Mouse (Mus musculus): ENCODE measurements around the gene Abcb8.

DNA sequence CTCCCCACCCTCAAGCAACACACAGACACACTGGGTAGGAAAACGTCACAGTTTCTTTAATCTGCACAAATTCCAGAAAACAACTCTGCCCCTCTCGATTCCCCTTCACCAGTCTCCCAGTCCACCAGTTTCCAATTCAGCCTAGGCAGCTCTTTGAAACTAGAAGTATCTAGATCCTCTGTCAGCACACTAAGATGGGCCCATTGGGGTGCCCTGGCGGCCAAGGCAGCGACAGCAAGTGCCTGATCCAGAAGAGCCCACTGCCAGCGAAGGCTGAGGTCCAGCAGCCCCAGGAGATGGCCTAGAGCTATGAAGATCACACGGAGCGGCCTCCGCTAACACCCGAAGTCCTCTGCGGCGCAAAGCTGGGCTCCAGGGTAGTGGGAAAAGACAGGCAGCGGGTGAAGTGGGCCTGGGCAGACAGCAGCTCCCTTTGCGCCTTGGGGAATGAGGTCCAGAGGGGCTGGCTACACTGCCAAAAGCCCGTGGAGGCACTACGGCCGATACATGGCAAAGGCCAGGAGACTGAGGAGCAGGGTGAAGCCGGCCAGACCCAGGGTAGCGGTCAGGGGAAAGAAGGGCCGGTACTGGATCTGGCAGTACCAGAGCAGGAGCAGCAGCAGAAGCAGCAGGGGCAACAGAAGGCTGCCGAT lies 52.1 kb downstream of the Abcb8 start:
- TF ChIP-seq CTCF (IDR thresholded peaks at IDR 0.05 in 2 of 3, conservative IDR thresholded peaks at IDR 0.05 in 1 of 3; ENCODE audit: control insufficient read depth in 1 of 3, insufficient read depth in 1 of 3, low read depth in 2 of 3, low read length in 3 of 3, poor library complexity in 1 of 3, severe bottlenecking in 1 of 3) (no peak; a peak in 1 of 6 replicates), ZMIZ1 (IDR thresholded peaks at IDR 0.05; ENCODE audit: low read depth, low read length) (no peak), ELF1 (IDR thresholded peaks at IDR 0.05; ENCODE audit: low read depth, low read length) (no peak), ZNF384 (IDR thresholded peaks at IDR 0.05; ENCODE audit: low read depth, low read length) (no peak), POLR2A (IDR thresholded peaks at IDR 0.05; ENCODE audit: control insufficient read depth in 1 of 2, insufficient read depth in 1 of 2, low read depth in 1 of 2, low read length in 2 of 2, poor library complexity in 1 of 2) (no peak), HCFC1 (IDR thresholded peaks at IDR 0.05; ENCODE audit: low read depth, low read length) (no peak), USF1 (IDR thresholded peaks at IDR 0.05; ENCODE audit: low read depth, low read length) (no peak), USF2 (IDR thresholded peaks at IDR 0.05; ENCODE audit: borderline replicate concordance in 1 of 2, insufficient read depth in 1 of 2, low read depth in 1 of 2, low read length in 2 of 2) (no peak), EP300 (IDR thresholded peaks at IDR 0.05; ENCODE audit: low read depth in 1 of 2, low read length in 2 of 2) (no peak), CHD2 (IDR thresholded peaks at IDR 0.05; ENCODE audit: low read length) (no peak)
